Mouse (Mus musculus) neural tube, embryonic 14.5 days (tissue): Measurements from ENCODE around the gene Gm38393. TPM values are rescaled to one million over a fixed set of nuclear protein-coding genes. Genes with fewer than 3 reads are reported as not detected.

Source experiments
- ATAC-seq: fragments of 200-750 bp; cut with Nextera tagmentation; 2 replicates; pipeline ENCODE4 v1.8.0; 2017; ENCODE audit warnings: low read depth, mild to moderate bottlenecking, moderate TSS enrichment, moderate library complexity
- H3K27ac ChIP-seq: fragments of 300-500 bp; sonication (generic); 2 replicates; pipeline ENCODE4 v1.5.1; 2014; ENCODE audit warnings: low read depth, mild to moderate bottlenecking, control low read depth, low read length, moderate library complexity, mixed read lengths
- H3K27me3 ChIP-seq: fragments of 300-500 bp; sonication (generic); 2 replicates; pipeline ENCODE4 v1.6.1; 2014; ENCODE audit warnings: low read length; ENCODE audit not compliant: control insufficient read depth, insufficient read depth
- H3K36me3 ChIP-seq: fragments of 300-500 bp; sonication (generic); 2 replicates; pipeline ENCODE4 v1.6.1; 2014; ENCODE audit warnings: low read length, mixed read lengths; ENCODE audit not compliant: control insufficient read depth, insufficient read depth
- H3K4me1 ChIP-seq: fragments of 300-500 bp; sonication (generic); 2 replicates; pipeline ENCODE4 v1.6.1; 2014; ENCODE audit warnings: low read length; ENCODE audit not compliant: control insufficient read depth, insufficient read depth
- H3K4me2 ChIP-seq: fragments of 300-500 bp; sonication (generic); 2 replicates; pipeline ENCODE4 v1.6.1; 2014; ENCODE audit warnings: mild to moderate bottlenecking, low read depth, low read length, control low read depth
- H3K4me3 ChIP-seq: fragments of 300-500 bp; sonication (generic); 2 replicates; pipeline ENCODE4 v1.5.1; 2014; ENCODE audit warnings: low read depth, low read length, control low read depth, mixed read lengths
- H3K9ac ChIP-seq: fragments of 300-500 bp; sonication (generic); replicated peaks from 2 replicates; pipeline ENCODE4 v1.6.1; 2014; ENCODE audit warnings: low read depth, mild to moderate bottlenecking, control low read depth, low read length, mixed read lengths
- H3K9me3 ChIP-seq: fragments of 300-500 bp; sonication (generic); 2 replicates; pipeline ENCODE4 v1.6.1; 2016; ENCODE audit warnings: low read length; ENCODE audit not compliant: control insufficient read depth
- WGBS: fragments of 180-500 bp; shearing (Covaris S2); extraction: QIAGEN DNeasy Blood & Tissue Kit; methylation state at CpG from one replicate; pipeline ENCODE4 v1.1.7; 2014; 5-methylcytosine and 5-hydroxymethylcytosine counted together
- polyA plus RNA-seq: library from polyadenylated mRNA; unstranded; fragments of >200 nt; fragmentation: Nextera tagmentation; extraction: Ambion mirVana; gene quantifications from 2 replicates; pipeline ENCODE4 v1.2.1, GENCODE M21; 2014

The Gm38393 gene
- polyA plus RNA-seq, result 7.2 and 10.6 TPM in 2 replicates

DNA sequence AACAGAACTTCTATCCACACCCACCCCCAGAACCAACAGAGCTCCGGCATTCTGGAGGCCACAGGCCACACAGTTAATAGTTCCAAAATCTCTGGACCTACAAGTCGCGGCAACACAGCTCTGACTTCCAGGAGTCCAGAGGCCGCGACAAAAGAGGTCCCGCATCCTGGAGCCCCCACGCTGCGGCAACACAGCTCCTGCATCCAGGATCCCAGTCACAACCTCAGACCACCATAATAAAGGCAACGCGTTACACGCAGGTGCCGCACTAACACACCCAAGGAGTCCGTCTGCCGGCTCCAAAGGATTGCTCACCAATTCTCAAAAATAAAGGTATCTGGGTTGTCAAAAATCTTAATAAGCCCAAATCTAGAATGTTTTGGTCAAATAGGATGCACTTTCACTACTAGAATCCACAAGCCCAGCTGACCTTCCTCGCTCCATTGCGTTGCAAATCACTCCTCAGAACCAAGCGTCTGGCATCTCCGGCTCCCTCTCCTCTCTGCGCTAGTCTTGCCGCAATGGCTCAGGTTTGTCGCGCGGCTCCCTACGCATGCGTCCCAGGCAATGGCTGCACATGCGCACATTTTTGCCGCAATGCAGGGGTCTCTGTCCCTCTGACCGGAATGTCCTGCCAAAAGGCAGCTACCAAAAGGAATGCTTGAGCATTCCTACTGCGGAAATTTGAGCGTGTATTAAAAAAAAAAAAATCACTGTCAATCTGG, at the start of gene Gm38393, which contains the start of gene Snurf:
TSS of gene Gm38393 (minus strand) at position 459 of the 725 bp plus-strand sequence.
TSS of gene Snurf (minus strand) at position 444 of the 725 bp plus-strand sequence.
- 53% methylated on average over 30 of the region's 30 CpGs for WGBS
- peak within 1 kb of the TSS; percentile 88 for H3K27ac ChIP-seq
- no peaks in the 10 kb centered on the region for H3K4me1 ChIP-seq
- peak within 1 kb of the TSS; percentile 69 for H3K9ac ChIP-seq
- H3K36me3 ChIP-seq, result no peaks in the 10 kb centered on the region
- H3K4me3 ChIP-seq, result peak within 1 kb of the TSS; percentile 56
- peak within 1 kb of the TSS; percentile 40 for H3K4me2 ChIP-seq
- no peaks in the 10 kb centered on the region for H3K27me3 ChIP-seq
- peaks cover 3% of the 10 kb centered on the region for H3K9me3 ChIP-seq
- peak; percentile 76 for ATAC-seq

DNA sequence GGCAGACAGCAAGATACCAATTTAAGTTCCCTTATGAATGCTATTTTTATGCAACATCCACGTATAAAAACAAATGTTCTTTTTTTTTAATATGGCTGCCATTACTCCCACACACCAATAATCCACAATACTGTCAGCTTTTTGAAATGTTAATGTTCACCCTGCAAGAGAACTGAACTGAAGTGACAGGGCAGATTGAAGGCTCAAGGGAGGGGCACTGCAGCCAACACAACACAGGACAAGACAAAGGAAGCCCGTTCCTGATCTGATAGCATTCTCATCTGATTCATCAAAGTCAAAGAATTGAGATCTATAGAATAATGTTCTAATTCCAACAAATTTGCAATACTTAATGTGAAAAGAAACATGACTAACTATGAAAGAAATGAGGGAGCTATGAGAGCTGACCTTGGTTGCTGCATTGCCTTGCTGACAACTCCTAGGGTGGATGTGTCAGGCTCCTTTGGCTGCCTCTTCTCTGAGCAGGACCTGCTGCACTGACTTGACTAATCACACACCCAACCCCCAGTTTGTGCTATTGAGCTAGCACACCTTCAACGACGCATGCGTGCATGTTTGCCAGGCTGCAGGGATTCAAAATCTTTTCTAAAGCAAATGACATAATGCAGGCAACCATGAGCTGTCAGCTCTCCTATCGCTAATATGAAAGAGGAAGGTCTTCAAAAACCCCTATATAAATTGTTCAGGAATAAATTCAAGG, 42.8 kb upstream of the Gm38393 start:
- Histone ChIP-seq H3K9ac (no peak overlapping the region), H3K36me3 (no peaks in the 10 kb centered on the region), H3K4me3 (no peak overlapping the region), H3K4me1 (no peaks in the 10 kb centered on the region), H3K27me3 (no peaks in the 10 kb centered on the region), H3K27ac (no peak overlapping the region), H3K4me2 (no peak overlapping the region), H3K9me3 (no peaks in the 10 kb centered on the region)
- 74% methylated on average over 6 of the region's 6 CpGs for WGBS
- ATAC-seq, result no peak

DNA sequence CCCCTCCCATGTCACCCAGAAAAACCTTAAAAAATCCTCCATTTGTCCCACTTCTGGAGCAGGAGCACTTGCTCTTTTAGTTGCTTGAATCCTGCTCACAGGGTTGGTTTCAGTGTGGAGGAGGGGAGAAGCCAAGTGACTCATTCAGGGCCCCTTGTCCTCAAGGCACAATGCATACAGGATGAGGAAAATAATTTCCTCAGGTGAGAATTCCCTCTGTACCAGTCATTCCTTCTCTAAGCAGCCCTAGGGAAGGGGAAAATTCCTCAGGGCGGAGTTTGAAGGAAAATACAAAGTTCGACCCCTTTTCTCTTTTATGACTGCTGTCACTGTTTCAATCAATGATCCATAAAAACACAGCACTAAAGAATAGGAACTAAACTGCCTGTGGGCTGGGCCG, 8.3 kb upstream of the Gm38393 start:
- no peak overlapping the region for H3K27ac ChIP-seq
- no peak for ATAC-seq

DNA sequence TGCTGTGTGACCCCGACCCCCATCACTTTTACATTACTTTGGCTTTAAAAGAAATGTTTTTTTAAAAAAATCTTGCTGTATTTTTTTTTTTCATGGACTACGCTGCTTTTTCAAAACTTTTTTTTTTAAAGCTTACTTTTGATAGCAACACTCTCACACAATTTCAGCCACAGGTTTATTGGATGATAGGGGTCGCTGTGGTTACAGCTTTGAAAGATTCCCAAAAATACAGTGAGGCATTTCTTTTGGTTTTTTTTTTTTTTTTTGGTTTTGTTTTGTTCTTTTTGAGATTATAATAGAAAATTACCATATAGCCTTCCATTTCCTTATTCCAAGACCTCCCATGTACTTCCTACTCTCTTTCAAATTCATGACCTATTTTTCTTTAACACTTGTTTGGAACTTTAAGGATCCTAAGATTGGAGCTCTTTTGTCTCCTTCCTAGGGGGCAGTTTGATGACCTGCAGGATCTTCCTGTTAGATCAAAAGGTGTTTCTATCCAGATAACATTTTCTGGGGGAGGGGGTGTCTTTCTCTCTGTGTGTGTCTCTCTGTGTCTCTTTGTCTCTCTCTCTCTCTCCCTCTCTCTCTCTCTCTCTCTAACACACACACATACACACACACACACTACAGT, 3.0 kb upstream of the Gm38393 start:
- Histone ChIP-seq H3K4me3 (no peak overlapping the region), H3K9me3 (peaks cover 3% of the 10 kb centered on the region), H3K36me3 (no peaks in the 10 kb centered on the region), H3K27me3 (no peaks in the 10 kb centered on the region), H3K4me2 (no peak overlapping the region), H3K27ac (no peak overlapping the region), H3K9ac (no peak overlapping the region), H3K4me1 (no peaks in the 10 kb centered on the region)
- ATAC-seq, result no peak
- 36% methylated on average over 3 of the region's 3 CpGs for WGBS

More for the DNA sequence above, 8.3 kb upstream of the Gm38393 start:
- Histone ChIP-seq H3K4me1 (no peaks in the 10 kb centered on the region), H3K9ac (no peak overlapping the region), H3K4me2 (no peak overlapping the region), H3K36me3 (no peaks in the 10 kb centered on the region), H3K9me3 (no peaks in the 10 kb centered on the region), H3K4me3 (no peak overlapping the region), H3K27me3 (no peaks in the 10 kb centered on the region)
- 46% methylated on average over 3 of the region's 3 CpGs for WGBS

DNA sequence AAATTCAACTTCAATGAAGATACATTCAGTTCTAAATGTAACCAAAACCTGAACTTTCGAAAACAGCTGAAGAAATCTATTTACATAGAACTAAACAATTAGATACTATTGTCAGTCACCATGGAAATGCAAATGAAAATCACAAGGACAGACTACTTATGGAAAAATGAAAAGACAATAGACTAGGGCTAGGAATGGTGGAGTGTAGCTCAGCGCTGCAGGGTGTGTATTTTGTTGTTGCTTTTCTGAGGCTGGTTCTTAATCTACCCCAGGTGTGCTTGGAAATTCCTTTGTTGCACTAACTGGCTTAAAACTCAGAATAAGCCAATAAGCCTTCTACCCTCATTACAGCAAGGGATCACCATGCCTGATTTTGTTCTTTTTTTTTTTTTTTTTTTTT, 1.4 kb upstream of the Gm38393 start:
- ATAC-seq, result no peak
- Histone ChIP-seq H3K36me3 (no peaks in the 10 kb centered on the region), H3K4me2 (no peak overlapping the region), H3K9me3 (peaks cover 3% of the 10 kb centered on the region), H3K4me1 (no peaks in the 10 kb centered on the region), H3K27me3 (no peaks in the 10 kb centered on the region), H3K4me3 (no peak overlapping the region), H3K27ac (no peak overlapping the region), H3K9ac (no peak overlapping the region)
- WGBS, result 49% methylated on average over 2 of the region's 2 CpGs

DNA sequence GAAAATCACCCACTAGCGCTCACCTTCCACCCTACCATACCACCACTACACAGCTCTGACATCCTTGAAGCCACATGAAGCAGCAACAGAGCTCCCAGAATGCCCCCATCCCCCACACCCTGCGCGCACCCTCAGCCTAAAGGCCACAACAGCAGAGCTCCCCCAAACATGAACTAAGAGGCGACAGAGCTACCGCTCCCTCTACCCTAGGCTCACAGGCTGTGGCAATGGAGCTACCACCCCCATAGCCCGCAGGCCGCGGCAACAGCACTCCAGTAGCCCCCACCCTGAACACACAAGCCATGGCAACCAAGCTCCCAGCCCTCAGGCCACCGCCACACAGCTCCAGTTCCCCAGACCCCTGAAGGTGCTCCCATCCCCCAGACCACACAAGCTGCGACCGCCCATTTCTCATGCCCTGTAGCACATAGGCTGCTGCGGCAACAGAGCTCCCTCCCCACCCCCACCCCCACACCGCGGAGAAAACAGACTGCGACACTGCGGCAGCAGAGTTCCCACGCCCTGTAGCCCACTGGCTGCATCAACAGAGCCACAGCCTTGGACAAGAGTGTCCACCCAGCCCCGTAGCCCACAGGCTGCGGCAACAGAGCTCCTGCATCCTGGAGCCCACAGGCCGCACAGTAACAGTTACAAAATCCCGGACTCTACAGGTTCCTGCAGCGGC, 801 bp downstream of the Gm38393 start:
- Histone ChIP-seq H3K4me2 (peak overlapping the region; percentile 40), H3K27me3 (no peaks in the 10 kb centered on the region), H3K36me3 (no peaks in the 10 kb centered on the region), H3K9me3 (peaks cover 3% of the 10 kb centered on the region), H3K4me3 (peak overlapping the region; percentile 56), H3K27ac (peak overlapping the region; percentile 88), H3K4me1 (no peaks in the 10 kb centered on the region), H3K9ac (peak overlapping the region; percentile 69)
- ATAC-seq, result peak; percentile 82
- WGBS, result 55% methylated on average over 22 of the region's 22 CpGs

DNA sequence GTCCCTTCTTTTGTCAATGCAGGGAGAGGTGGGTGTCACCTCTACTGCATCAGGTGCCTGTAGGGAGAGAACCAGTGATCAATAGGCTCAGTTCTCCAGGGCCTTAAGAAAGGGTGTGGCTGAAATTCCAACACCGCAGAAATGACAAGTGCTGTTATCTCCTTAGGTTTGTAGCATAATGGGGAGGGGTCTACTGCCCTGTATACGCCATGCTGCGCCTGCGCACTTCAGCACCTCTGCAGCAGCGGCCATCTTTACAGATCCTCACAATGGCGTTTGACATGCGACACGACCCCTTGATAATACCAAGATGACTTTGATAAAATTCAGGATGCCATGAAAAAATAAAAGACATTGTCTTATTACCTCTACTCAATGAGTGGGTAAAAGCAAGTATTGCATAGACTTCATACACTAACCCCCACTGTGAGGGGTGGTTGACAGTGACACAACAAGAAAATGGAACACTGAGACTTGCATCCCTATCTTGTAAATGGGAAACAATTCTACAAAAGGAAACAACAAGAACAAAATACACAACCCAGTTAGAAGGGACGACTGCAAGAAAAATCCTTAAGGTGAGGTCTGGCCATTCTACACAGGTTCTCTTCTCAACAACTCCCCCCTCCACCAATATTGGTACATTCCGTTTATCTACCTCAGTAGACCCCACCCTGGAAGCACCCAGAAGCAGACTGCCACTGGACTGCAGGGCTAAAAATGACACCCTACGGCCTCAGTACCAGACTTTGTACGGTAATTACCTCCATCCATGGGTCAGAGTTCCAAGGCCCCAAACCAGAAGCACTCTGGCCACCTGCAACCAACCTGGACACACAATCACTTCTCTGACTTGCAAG, 1.6 kb downstream of the Gm38393 start:
- no peaks in the 10 kb centered on the region for H3K36me3 ChIP-seq
- peak overlapping the region; percentile 88 for H3K27ac ChIP-seq
- H3K4me1 ChIP-seq, result no peaks in the 10 kb centered on the region
- 46% methylated on average over 12 of the region's 12 CpGs for WGBS
- H3K9ac ChIP-seq, result peak overlapping the region; percentile 69
- peak overlapping the region; percentile 40 for H3K4me2 ChIP-seq
- H3K27me3 ChIP-seq, result no peaks in the 10 kb centered on the region
- peak overlapping the region; percentile 56 for H3K4me3 ChIP-seq
- peaks cover 3% of the 10 kb centered on the region for H3K9me3 ChIP-seq
- peak; percentile 78 for ATAC-seq

DNA sequence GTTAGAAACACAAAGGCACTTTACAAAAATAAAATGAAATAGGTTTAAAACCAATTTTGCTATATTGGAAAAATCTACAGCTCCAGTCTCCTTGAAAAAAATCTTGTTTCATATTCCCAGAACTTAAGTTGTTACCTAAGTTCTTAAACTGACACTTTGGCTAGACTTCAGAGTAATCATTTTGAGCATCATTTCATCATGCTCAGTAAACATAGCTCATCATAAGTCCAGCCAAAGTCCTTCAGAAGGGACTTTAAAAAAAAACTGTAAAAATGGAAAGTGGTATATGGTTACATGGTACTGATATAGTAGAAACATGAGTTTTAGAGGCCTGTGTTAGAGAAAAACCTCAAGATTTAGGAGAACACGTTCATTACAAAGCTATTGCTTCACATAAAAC, 26.2 kb downstream of the Gm38393 start:
- Histone ChIP-seq H3K36me3 (peaks cover under 1% of the 10 kb centered on the region), H3K4me3 (no peak overlapping the region), H3K4me1 (no peaks in the 10 kb centered on the region), H3K27me3 (no peaks in the 10 kb centered on the region), H3K4me2 (no peak overlapping the region), H3K27ac (no peak overlapping the region), H3K9ac (no peak overlapping the region), H3K9me3 (no peaks in the 10 kb centered on the region)
- 78% methylated on average over 1 of the region's 1 CpGs for WGBS
- no peak for ATAC-seq
